Mouse (Mus musculus) retina, postnatal 1 day (tissue): Measurements from ENCODE around the gene Zc3hc1.
A peak's percentile ranks its signal among the peaks of the same experiment; 100 is the strongest.

Experiments used
- DNase-seq: peaks from one replicate; pipeline ENCODE4 v3.0.0-alpha.2; 2012

Gene Zc3hc1

DNA sequence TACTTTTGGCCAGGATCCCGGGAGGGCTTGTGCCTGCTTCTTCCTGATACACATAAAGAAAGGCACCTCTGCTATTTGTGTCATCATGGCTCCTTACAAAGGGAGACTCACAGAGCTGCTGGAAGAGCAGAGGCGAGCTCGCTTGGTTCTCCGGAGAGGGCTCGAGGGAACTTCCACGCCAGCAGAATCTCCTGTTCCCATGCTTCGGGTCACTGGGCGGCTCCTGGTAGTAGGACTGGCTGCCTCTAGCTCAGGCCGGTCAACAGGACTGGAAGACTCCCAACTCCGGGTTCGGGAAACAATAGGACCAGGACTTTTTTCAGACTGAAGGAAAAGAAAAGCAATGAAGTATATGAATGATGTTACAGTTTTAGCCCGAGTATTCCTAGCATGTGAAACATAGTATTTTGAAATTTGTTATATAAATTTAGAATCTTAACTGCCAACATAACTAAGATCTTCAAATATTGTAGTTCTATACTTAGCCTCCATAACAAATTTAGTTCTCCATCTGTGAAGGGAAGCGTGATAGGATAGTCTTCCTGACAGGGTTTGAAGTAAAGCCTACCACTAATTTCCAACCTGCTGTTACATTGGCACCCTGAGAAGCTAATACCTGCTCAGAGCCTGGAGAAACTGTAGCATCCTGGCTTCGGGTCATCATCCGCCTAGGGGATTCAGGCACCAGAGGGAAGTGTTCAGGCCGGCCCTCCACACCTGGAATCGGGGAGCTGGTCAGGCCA, 18.0 kb downstream of the Zc3hc1 start:
- DNase-seq, result no peak

DNA sequence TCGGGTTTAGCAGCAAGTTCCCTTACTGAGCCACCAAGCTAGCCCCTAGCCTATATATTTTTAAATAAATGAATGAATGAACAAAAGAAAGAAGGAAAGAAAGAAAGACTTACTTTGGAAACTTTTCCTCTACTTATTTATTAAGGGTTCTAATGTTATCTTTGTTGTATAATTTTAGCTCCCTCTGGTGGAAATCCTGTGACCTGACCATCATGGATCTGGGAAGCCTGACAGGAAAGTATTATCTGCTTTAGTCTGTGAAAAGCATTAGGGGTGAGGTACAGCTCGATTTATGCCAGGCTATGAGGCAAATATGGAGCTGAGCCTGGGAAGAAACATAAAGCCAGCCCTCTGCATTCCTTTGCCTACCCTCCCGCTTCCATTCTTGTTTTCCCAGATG, 21.5 kb downstream of the Zc3hc1 start:
- DNase-seq, result no peak

DNA sequence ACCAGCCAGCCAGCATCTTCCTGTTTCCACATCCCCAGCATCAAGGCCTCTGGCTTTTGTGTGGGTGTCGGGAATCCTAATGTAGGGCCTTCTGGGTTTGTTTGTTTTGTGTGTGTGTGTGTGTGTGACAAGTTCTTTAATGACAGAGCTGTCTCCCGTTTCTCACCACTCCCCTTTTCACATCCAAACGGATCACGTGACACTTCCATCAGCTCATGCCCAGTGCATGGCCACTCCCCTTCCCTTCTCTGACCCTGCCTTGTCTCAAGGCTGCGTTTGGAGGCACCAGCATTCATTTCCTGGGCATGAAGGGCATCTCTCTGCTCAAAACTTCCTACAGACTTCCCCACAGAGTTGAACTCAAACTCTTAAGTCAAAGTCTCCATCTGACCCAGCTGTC, 27.0 kb downstream of the Zc3hc1 start:
- no peak for DNase-seq

DNA sequence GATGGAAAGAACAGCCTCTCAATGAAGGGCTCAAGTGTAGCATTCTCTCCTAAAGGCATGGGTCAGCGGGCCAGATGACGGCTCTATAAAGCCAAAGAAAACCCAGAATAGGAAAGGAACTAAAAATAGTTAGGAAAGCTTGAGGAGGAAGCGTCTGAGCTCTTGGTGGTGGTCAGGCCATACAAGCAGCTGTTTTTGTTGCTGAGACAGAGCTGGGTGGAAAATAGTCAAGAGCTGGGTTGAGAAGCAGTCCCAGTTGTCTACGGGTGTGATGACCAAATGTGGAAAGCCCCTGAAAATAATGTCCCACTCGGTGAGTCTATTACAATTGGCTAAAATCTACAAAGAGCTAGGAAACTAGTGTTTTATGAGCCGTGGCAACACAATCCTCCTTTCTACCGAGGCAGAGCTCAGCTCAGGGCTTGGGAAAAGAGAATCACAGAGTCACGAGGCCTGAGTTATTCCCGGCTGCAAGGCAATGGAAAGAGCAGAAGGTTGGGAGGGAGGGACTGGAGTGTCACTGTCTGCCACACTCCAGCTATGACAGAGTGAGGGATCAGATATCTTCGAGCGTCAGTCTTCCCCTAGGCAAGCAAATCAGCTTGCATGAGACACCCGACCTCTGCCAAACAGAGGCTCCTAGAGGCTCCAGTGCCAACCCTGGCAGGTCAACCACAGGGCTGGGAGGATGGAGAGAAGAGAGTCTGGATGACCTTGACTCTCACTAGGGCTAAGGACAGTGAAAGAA, 30.9 kb downstream of the Zc3hc1 start:
- no peak for DNase-seq

DNA sequence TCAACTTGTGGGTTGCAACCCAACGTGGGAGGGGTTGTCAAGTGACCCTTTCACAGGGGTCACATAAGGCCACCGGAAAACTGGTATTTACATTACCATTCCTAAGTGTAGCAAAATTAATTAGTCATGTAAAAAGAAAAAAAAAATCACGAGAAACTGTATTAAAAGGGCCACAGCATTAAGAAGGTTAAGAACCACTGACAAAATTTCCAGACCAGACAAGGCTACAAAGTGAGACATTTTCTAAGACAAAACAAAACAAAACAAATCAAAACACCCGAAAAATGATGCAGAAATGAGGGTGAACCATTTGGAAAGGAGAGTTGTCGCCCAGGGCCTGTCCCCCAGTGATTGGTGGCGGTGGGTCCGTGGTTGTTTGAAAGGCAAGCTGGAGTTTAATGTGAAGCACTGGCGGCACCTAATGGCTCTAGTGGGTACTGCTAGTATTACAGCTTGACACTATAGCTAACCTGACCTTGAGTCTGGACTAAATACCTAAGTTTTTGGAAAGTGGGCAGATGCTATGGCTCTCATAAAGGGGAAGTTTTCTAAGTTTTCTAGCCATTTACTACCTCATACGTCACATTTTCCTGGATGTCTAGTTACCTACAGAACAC, 33.2 kb downstream of the Zc3hc1 start:
- peak; percentile 86 for DNase-seq

DNA sequence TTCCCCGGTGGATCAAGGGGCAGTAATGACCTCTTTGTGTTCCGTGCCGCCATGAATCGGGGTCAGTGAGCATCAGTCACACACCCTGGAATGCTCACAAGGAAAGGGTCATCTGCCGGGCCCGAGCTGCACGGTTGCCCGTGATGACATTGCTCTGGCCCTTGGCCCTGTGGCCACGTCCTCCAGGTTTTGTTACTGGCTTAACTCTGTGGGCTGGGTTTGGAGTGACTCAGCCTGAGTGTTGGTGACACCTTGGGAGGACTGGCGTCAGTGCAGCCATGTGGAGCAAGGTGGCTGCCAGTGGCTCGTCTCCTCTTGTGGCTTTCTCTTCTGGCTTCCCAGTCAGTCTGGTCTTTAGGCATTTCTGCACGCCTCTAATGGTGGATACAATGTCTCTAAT, 34.1 kb downstream of the Zc3hc1 start:
- DNase-seq, result no peak

DNA sequence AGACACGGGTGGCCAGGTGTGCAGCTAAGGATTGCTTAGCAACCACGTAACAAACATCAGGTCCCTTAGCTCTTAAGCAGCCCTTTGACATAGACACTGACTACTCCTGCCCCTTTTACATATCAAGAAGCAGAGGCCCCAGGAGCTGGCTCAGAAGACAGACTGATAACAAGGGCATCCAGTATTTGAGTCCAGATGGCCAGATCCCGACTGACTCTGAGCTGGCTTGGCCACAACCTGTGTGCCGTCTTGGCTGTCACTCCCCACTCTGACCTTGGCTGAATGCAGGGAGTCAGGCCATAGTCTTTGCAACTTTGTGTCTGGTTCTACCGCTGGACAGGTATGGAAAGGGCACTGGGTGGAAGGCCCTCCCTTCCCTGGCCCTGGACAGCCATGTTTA, 34.7 kb downstream of the Zc3hc1 start:
- no peak for DNase-seq

DNA sequence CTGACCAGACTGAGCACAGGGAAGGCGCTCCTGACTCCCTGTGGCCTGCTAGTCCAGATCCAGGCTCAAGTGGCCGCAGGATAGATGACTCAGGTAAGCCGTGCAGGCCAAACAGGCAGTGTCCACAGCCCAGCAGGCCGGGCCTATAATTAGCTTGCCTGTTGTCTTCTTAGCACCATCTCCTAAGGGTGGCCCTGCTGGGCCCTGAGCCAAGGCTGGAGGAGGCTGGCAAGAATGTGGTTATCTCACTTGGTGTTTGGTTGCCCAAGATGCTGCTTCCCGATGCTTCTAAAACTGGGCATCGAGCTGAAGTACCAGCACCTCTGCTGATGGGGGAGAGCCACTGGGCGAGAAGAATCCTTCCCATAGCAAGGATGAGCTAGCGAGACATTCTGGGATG, 35.1 kb downstream of the Zc3hc1 start:
- DNase-seq, result no peak

DNA sequence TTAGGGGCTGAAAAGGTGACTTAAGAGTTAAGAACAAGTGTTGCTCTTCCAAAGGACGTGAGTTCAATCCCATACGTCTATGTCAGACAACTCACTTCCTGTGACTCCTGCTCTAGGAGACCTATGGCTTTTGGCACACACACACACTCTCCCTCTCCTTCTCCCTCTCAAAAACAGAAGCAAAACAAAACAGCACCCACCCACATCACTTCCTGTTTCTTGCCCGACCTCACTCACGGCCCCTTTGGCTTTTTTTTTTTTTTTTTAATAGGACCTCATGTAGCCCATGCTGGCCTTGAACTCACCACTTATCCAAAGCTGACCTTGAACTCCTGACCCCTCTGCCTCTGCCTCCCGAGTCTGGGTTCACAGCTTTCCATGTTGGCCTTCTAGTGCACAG, 36.1 kb downstream of the Zc3hc1 start:
- no peak for DNase-seq

DNA sequence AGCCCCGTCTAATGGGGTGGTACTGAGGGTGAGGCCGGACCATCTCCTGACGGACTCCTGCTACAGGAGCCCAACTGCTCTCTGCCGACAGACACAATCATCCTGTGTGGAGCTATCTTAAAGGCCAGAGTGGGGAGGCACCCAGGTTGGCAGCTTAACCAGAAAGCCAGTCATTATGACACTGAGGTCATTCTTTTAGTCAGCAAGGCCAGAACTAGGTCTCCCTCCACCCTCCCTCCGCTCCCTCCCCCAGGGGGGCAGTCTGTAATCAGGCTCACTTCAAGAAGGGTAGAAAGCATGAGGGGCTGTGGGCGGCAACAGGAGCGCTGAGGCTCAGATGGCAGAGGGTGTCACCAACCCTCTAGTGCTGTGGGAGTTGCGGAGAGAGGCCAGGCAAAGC, 37.2 kb downstream of the Zc3hc1 start:
- DNase-seq, result peak; percentile 30

DNA sequence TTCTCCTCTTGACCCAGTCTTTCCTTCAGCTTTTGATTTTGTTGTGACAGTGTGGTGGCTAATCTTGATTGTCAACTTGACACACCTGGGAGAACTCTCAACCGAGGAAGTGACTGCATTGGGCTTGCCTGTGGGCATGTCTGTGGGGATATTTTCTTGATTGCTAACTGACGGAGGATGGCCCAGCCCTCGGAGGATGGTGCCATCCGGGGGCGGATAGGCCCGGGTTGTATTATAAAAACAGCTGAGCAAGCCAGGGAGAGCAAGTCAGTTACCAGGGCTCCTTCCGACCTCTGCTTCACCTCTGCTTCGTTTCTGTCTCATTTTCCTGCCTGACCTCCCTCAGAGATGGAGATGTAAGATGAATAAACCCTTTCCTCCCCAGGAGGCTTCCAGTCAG, 38.1 kb downstream of the Zc3hc1 start:
- DNase-seq, result no peak

DNA sequence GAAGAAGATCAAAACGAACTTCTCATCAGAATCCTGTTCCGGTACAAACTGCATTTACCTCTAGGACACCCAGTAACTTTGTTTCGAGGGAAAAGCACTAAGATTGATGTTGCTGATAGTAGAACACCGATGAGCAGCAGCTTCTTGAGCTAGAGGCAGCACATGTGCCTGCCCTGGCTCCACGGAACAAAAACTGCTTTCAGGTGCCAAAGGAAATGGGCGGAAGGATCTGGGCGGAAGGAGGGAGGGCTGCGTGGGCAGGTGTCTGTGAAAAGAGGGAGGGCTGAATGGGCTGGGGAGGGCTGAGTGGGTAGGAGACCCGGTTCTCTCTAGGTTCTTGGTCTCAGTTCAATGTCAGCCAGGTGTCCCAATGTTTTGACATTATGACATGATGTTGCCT, 39.5 kb downstream of the Zc3hc1 start:
- DNase-seq, result no peak

DNA sequence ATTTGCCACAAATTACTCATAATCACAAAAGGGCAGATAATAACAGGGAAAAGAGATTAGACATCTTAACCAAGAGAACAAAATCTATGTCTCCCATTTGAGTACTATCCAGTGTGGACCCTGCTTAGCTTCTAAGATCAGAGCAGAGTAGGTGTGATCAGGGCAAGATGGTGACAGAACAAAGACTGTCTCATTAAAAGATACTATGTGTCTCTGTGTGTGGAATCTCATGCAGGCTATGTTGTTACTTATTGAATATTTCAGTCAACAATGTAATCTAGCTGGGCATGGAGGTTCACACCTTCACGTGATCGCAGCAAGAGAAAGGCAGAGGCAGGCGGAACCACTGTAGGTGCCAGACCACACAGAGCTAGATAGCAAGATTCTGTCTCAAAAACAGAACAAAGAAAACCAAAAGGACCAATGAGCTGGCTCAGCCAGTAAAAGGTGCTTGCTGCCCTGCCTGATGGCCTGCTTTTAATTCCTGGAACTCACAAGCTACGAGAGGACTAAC, 43.5 kb downstream of the Zc3hc1 start:
- DNase-seq, result no peak

DNA sequence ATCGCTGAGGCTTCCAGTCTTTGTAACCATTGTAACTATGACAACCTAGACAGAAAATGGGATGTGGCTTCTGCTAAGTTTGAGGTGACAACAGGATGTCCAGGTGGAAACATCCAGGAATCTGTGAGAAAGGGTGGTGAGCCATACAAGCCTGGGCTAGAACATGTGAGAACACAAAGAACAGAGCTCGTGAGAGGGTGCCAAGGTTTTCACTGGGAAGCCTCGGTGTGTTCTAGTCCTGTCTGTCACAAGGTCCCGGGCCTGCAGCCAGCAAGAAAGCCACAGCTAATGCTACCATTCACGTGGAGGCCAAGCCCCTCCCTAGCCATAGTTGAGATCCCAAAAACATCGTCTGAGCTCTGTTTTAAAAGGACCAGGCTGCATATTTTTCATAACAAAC, 44.1 kb downstream of the Zc3hc1 start:
- no peak for DNase-seq

DNA sequence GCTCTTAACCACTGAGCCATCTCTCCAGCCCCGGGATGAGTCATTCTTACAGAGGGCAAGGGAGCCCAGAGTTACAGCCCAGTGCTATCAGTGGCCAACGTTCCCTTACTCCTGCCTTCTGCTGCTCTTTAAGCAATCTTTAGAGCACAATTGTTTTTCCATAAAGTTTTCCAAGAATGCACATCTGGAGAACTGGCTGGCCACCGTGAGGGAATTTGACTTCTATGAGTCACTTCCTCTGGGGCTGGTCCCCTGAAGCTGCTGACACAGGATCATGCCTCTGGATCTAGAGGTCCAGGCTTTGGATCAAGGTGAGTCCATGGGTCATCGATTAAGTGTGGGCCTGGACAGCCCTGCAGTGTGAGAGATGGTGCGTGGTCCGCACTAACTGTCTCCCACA, 46.8 kb downstream of the Zc3hc1 start:
- no peak for DNase-seq

DNA sequence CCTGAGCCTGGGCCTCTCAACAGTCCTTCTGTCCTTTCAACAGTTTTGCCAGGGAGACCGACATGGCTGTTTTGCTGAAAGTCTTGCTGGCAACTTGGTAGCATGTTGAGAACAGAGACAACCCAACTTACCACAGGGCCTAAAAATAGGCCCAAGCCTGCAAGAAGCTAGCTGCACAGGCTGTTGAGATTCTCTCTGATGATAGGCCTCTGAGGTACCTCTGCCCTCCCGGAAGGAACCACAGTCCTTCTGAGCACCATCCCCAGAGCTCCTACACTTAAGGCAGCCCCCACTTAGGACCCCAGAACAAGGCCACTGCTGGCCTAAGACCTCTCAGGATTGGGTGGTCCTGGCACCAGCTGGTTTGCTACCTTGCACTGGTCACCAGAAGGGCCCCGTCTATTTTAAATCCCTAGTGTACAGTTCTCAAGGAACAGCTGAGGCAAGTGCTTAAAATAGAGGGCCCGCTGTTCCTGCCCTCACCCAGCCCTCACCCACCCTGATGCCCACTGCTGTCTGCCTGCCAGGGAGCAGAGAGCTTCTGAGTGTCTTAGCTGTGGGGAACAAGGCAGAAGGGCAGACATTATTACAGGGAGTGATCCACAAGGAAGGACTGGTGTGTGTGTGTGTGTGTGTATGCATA, 50.5 kb downstream of the Zc3hc1 start:
- DNase-seq, result no peak

DNA sequence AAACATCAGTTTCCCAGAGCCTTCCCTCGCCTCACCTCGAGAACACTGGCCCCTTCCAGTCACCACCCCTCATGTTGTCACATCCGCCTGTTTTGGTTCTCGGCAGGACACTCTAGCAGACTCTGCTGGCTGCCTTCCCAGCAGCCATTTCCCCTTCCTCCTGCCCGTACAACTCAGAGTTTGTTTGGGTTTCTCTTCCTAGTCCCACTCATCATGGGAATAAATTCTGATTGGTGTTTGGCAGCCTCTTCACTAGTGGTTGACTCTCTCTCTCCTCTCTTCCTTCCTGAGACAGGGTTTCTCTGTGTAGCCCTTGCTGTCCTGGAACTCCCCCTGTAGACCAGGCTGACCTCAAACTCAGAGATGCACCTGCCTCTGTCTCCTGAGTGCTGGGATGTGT, 53.9 kb downstream of the Zc3hc1 start:
- no peak for DNase-seq

DNA sequence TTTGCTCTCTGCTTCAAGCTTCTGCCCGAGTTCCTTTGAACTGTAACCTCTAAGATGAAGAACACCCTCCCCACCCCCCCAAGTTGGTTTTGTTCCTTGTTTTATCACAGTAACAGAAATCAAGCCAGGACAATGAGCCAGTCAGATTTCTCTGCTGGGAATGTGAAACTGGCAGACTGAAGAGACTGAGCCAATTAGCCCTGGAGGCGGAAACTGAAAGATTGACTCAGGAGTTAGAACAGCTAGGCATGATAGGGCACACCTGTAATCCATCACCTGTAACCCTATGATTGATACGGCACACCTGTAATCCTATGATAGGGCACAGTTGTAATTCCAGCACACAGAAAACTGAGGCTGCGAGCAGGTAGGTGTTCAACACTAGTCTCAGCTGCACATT, 58.6 kb downstream of the Zc3hc1 start:
- no peak for DNase-seq

DNA sequence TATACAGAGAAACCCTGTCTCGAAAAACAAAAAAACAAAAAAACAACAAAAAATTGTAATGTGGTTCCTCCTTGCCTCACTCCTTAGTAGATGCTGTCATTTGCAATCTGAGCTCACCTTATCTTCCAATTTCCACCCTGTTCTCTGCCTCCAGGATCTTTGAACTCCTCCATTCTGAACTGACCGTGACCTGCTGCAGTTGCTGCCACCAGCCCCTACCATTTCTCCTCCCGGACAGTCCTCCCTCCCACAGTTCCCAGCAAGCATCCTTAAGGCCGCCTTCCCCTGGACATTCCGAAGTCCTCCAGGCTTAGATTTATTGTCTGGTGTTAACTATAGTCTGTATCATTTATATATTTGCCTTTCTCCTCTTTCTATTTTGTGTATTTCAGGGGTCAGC, 60.1 kb downstream of the Zc3hc1 start:
- no peak for DNase-seq

DNA sequence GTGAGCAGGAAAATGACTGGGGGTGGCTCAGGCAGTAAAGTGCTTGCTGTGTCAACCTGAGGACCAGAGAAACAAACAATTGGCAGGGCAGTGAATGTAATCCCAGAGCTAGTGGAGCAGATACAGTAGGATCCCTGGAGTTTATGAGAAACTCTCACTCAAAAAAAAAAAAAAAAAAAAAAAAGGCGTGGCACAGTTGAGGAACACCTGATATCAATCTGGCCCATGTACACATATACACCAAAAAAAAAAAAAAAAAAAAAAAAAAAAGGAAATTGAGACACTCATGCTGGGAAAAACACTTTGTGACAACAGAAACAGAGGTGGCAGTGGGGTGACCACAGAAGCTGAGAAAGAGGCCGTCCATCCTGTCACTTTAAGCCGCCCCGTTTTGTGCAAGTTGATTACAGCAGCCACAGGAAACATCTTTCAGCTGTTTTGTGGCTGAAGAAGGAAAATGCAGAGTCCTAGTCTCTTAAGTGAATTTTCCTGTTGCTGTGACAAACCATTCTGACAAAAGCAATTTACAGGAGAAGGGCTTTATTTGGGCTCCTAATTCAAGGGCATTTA, 64.8 kb downstream of the Zc3hc1 start:
- DNase-seq, result no peak

DNA sequence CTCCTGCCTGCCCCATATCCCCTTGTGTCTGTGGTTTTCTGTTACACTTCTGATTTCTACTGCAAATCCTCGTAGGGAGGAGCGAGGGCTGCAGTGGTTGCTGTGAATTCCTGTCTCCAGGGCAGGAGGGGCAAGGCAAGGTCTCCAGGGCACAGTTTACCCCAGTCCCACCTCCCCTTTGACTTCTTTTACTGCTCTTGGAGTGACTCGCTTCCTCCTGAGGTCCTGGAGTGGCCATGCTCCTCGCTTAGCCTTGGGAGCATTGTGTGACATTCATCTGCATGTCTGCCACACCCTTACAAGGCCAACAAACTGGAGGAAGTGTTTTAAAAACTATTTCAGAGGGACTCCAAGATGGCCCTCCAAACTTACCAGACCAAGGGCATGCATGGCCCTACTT, 69.8 kb downstream of the Zc3hc1 start:
- DNase-seq, result no peak

DNA sequence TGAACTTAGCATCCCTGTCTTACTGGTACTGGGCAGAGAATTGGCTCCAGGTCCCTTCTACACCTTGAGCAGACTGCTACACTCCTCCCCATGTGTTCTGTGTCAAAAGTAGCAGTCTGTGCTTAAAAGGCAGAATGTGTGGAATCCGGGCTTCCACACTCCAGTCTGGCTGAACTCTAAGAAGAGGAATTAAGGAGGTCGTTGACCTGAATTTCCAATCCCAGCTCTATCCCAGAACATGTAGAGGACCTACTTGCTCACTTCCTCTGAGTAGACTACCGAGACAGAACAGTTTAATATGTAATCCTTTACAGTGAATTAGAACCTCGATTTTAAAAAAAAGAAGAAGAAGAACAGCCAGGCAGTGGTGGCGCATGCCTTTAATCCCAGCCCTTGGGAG, 71.6 kb downstream of the Zc3hc1 start:
- no peak for DNase-seq
